Comparison of ENCODE assay signal across 16 mouse cellular contexts in the genomic region with DNA sequence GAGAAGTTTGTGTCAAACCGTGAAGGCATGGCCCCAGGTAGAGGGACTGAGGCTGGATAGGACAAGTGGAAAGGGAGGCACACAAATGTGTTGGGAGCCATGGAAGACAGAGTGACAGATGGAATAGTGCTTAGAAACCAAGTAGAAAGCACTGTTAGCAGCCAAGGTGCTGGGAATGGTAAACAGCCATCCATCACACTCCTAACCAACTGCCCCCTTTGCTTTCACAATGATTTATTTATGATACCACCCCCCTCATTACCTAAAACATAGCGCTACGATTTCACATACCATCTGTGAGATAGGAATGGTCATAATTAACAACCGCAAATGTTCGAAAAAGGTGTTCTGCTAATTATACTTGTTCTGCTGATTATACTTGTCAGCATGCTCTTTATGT.
"Had no signal": no experiment of that assay in that cellular context is flagged by ENCODE, and none has a peak within 500 bp of the region (broad histone marks: within the 10 kb centered on the region; RNA-seq: fewer than 3 reads in every experiment).

No protein-coding gene starts in this region.

- H3K27me3 ChIP-seq: midbrain, embryonic 13.5 days; neural tube, embryonic 13.5 days; neural tube, embryonic 15.5 days; stomach, embryonic 15.5 days had no signal

- ATAC-seq: midbrain, embryonic 13.5 days; midbrain, embryonic 16.5 days had no signal

- H3K4me3 ChIP-seq: midbrain, embryonic 10.5 days; midbrain, embryonic 13.5 days; myocyte; neural tube, embryonic 13.5 days; neural tube, embryonic 15.5 days; stomach, embryonic 15.5 days had no signal

- H3K4me2 ChIP-seq: lung, embryonic 14.5 days; midbrain, embryonic 13.5 days; neural tube, embryonic 13.5 days; neural tube, embryonic 15.5 days; stomach, embryonic 15.5 days had no signal

- H3K27ac ChIP-seq: midbrain, embryonic 10.5 days; midbrain, embryonic 13.5 days; neural tube, embryonic 13.5 days; neural tube, embryonic 15.5 days; stomach, embryonic 15.5 days; stomach, postnatal 0 days had no signal

- H3K36me3 ChIP-seq: midbrain, embryonic 10.5 days; midbrain, embryonic 13.5 days; neural tube, embryonic 13.5 days; neural tube, embryonic 15.5 days; stomach, embryonic 15.5 days had no signal

- H3K9me3 ChIP-seq: midbrain, embryonic 10.5 days; midbrain, embryonic 13.5 days; neural tube, embryonic 13.5 days; neural tube, embryonic 15.5 days; stomach, embryonic 15.5 days had no signal

- H3K4me1 ChIP-seq: midbrain, embryonic 10.5 days; midbrain, embryonic 13.5 days; neural tube, embryonic 13.5 days; neural tube, embryonic 15.5 days; stomach, embryonic 15.5 days had no signal

- DNase-seq: lung, adult 18-20 months; lung, embryonic 14.5 days; lung, postnatal 10 days; lung, postnatal 4 days; right cerebral cortex, postnatal 14 days; thymus, adult 2 months; thymus, postnatal 25 days; thymus, postnatal 4 days had no signal

- H3K9ac ChIP-seq: lung, embryonic 14.5 days; midbrain, embryonic 13.5 days; neural tube, embryonic 13.5 days; neural tube, embryonic 15.5 days; stomach, embryonic 15.5 days had no signal
